Mouse (Mus musculus): ENCODE measurements around the gene Crybb1.

GRCm38 (mm10) chr5:112294696-112295095 is 39.1 kb downstream of the Crybb1 start:
- no peak for TF ChIP-seq GATA1 (IDR thresholded peaks at IDR 0.05; ENCODE audit: low read length)
- no peak for TF ChIP-seq TAL1 (IDR thresholded peaks at IDR 0.05; ENCODE audit: low read length)

All from erythroblast, embryonic 14.5 days (primary cell).